ENCODE assay signal across 14 mouse cellular contexts in the genomic region with DNA sequence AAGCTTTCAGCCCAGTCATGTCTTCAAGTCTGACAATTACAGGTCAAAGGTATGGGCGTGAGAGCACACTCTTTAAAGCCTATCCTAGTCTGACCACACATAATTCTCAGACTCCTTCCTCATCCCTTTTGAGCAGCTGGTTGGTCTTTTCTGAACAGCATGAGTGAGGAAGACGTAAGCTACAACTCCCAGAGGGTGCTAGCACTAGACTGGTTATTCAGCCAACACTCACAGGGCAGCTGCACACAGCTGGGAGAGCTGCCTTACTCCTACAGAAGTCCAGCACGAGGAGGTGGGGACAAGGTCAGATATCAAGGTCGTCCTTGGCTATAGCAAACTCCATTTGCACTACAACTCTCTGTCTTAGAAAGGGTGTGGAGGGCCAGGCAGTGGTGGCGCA. TPM values are rescaled to one million over a fixed set of nuclear protein-coding genes. Genes with fewer than 3 reads are reported as not detected.
A peak's percentile ranks its signal among the peaks of the same experiment; 100 is the strongest.
DNase-seq lines count a peak whose midpoint lies in the region; ATAC-seq lines count a peak whose summit lies in the region.
"Had no signal": no experiment of that assay in that cellular context is flagged by ENCODE, and none has a peak within 500 bp of the region (broad histone marks: within the 10 kb centered on the region; RNA-seq: fewer than 3 reads in every experiment).

No protein-coding gene starts in this region.

- H3K27ac ChIP-seq in kidney, embryonic 16.5 days (ENCODE audit: low read length): no peak overlapping the region
- H3K27ac ChIP-seq in kidney, embryonic 14.5 days (ENCODE audit: low read depth, low read length): no peak overlapping the region
- peak overlapping the region; percentile 27; the same call in 1 of the 2 replicates for H3K27ac ChIP-seq in stomach, embryonic 16.5 days (ENCODE audit: low read length)
- H3K27ac ChIP-seq in forebrain, embryonic 13.5 days: no peak overlapping the region
- H3K27ac ChIP-seq in forebrain, embryonic 16.5 days (ENCODE audit: low read length): no peak overlapping the region
- H3K27ac ChIP-seq: liver, embryonic 13.5 days; midbrain, embryonic 12.5 days; neural tube, embryonic 13.5 days had no signal

- no peaks in the 10 kb centered on the region for H3K4me1 ChIP-seq in kidney, embryonic 16.5 days (ENCODE audit: insufficient read depth, low read length)
- H3K4me1 ChIP-seq in kidney, embryonic 14.5 days (ENCODE audit: control insufficient read depth, insufficient read depth, low read length): no peaks in the 10 kb centered on the region
- H3K4me1 ChIP-seq in stomach, embryonic 16.5 days (ENCODE audit: control insufficient read depth, insufficient read depth, low read length): peaks cover 8% of the 10 kb centered on the region; the same call in 1 of the 2 replicates
- no peaks in the 10 kb centered on the region for H3K4me1 ChIP-seq in forebrain, embryonic 13.5 days
- H3K4me1 ChIP-seq in forebrain, embryonic 16.5 days (replicated peaks; ENCODE audit: control insufficient read depth, insufficient read depth, low read length): no peaks in the 10 kb centered on the region; the same call in 1 of the 2 replicates

- H3K9me3 ChIP-seq in kidney, embryonic 16.5 days (ENCODE audit: low read length): no peaks in the 10 kb centered on the region
- H3K9me3 ChIP-seq in kidney, embryonic 14.5 days (ENCODE audit: control insufficient read depth, low read length): no peaks in the 10 kb centered on the region
- no peaks in the 10 kb centered on the region for H3K9me3 ChIP-seq in stomach, embryonic 16.5 days (replicated peaks; ENCODE audit: control insufficient read depth, low read length)
- H3K9me3 ChIP-seq in forebrain, embryonic 13.5 days (replicated peaks): no peaks in the 10 kb centered on the region
- H3K9me3 ChIP-seq in forebrain, embryonic 16.5 days (ENCODE audit: control insufficient read depth, low read length): no peaks in the 10 kb centered on the region
- H3K9me3 ChIP-seq: liver, embryonic 13.5 days; midbrain, embryonic 12.5 days; neural tube, embryonic 13.5 days had no signal

- H3K27me3 ChIP-seq in kidney, embryonic 16.5 days (ENCODE audit: insufficient read depth, low read length): no peaks in the 10 kb centered on the region
- no peaks in the 10 kb centered on the region for H3K27me3 ChIP-seq in kidney, embryonic 14.5 days (ENCODE audit: control insufficient read depth, insufficient read depth, low read length)
- no peaks in the 10 kb centered on the region for H3K27me3 ChIP-seq in stomach, embryonic 16.5 days (ENCODE audit: control insufficient read depth, insufficient read depth, low read length)
- H3K27me3 ChIP-seq in forebrain, embryonic 13.5 days: no peaks in the 10 kb centered on the region
- no peaks in the 10 kb centered on the region for H3K27me3 ChIP-seq in forebrain, embryonic 16.5 days (replicated peaks; ENCODE audit: control insufficient read depth, insufficient read depth, low read length)
- H3K27me3 ChIP-seq: liver, embryonic 13.5 days; midbrain, embryonic 12.5 days; neural tube, embryonic 13.5 days; Patski had no signal

- H3K9ac ChIP-seq in kidney, embryonic 16.5 days (replicated peaks; ENCODE audit: low read length): no peak overlapping the region
- H3K9ac ChIP-seq in kidney, embryonic 14.5 days (ENCODE audit: low read depth, low read length): no peak overlapping the region
- H3K9ac ChIP-seq in stomach, embryonic 16.5 days (ENCODE audit: low read length): no peak overlapping the region
- H3K9ac ChIP-seq in forebrain, embryonic 13.5 days: no peak overlapping the region
- H3K9ac ChIP-seq in forebrain, embryonic 16.5 days (replicated peaks; ENCODE audit: low read depth, low read length): no peak overlapping the region
- H3K9ac ChIP-seq: liver, embryonic 13.5 days; midbrain, embryonic 12.5 days; neural tube, embryonic 13.5 days had no signal

- 68% methylated on average over 5 of the region's 5 CpGs for WGBS in kidney, embryonic 16.5 days
- 79% methylated on average over 5 of the region's 5 CpGs for WGBS in kidney, embryonic 14.5 days
- WGBS in stomach, embryonic 16.5 days: 62% methylated on average over 5 of the region's 5 CpGs
- 90% methylated on average over 5 of the region's 5 CpGs for WGBS in forebrain, embryonic 13.5 days
- WGBS in forebrain, embryonic 16.5 days: 86% methylated on average over 5 of the region's 5 CpGs

- H3K4me3 ChIP-seq in kidney, embryonic 16.5 days (ENCODE audit: low read length): no peak overlapping the region
- no peak overlapping the region for H3K4me3 ChIP-seq in kidney, embryonic 14.5 days (ENCODE audit: low read length)
- H3K4me3 ChIP-seq in stomach, embryonic 16.5 days (replicated peaks; ENCODE audit: low read length): no peak overlapping the region
- H3K4me3 ChIP-seq in forebrain, embryonic 13.5 days: no peak overlapping the region
- H3K4me3 ChIP-seq in forebrain, embryonic 16.5 days (replicated peaks; ENCODE audit: low read length): no peak overlapping the region
- H3K4me3 ChIP-seq: liver, embryonic 13.5 days; midbrain, embryonic 12.5 days; neural tube, embryonic 13.5 days had no signal

- ATAC-seq in kidney, embryonic 16.5 days (ENCODE audit: low FRiP score, low TSS enrichment): peak; percentile 63; the same call in 1 of the 2 replicates
- no peak for ATAC-seq in kidney, embryonic 14.5 days (ENCODE audit: low FRiP score, low TSS enrichment)
- peak; percentile 42; the same call in 1 of the 2 replicates for ATAC-seq in stomach, embryonic 16.5 days (ENCODE audit: insufficient read depth, low FRiP score)
- ATAC-seq in forebrain, embryonic 13.5 days: no peak
- no peak for ATAC-seq in forebrain, embryonic 16.5 days
- ATAC-seq: Patski had no signal

- H3K36me3 ChIP-seq in kidney, embryonic 16.5 days (ENCODE audit: insufficient read depth, low read length): peaks cover 14% of the 10 kb centered on the region; the same call in 1 of the 2 replicates
- H3K36me3 ChIP-seq in kidney, embryonic 14.5 days (ENCODE audit: control insufficient read depth, insufficient read depth, low read length): peaks cover 12% of the 10 kb centered on the region
- peaks cover 2% of the 10 kb centered on the region; the same call in 1 of the 2 replicates for H3K36me3 ChIP-seq in stomach, embryonic 16.5 days (ENCODE audit: control insufficient read depth, insufficient read depth, low read length)
- peaks cover 25% of the 10 kb centered on the region for H3K36me3 ChIP-seq in forebrain, embryonic 13.5 days (ENCODE audit: poor library complexity, severe bottlenecking)
- no peaks in the 10 kb centered on the region for H3K36me3 ChIP-seq in forebrain, embryonic 16.5 days (ENCODE audit: control insufficient read depth, insufficient read depth)

- H3K4me2 ChIP-seq in kidney, embryonic 16.5 days (replicated peaks; ENCODE audit: low read depth, low read length): no peak overlapping the region
- H3K4me2 ChIP-seq in kidney, embryonic 14.5 days (replicated peaks; ENCODE audit: low read depth, low read length): no peak overlapping the region
- H3K4me2 ChIP-seq in stomach, embryonic 16.5 days (ENCODE audit: low read depth, low read length): no peak overlapping the region
- no peak overlapping the region for H3K4me2 ChIP-seq in forebrain, embryonic 13.5 days
- H3K4me2 ChIP-seq in forebrain, embryonic 16.5 days (ENCODE audit: low read length): no peak overlapping the region
- H3K4me2 ChIP-seq: liver, embryonic 13.5 days; midbrain, embryonic 12.5 days; neural tube, embryonic 13.5 days had no signal

- intact Hi-C loops in heart, postnatal 36 days (cut with DNase I): no loop called here

- peak; percentile 52 to 63 for DNase-seq in adrenal gland, postnatal 36 days
- DNase-seq in heart, postnatal 36 days: peak; percentile 52 to 54
- DNase-seq: cerebellum, postnatal 14 days; kidney, adult 11 months; liver, embryonic 13.5 days; right cerebral cortex, postnatal 14 days had no signal

RNA-seq across cellular contexts. Expression of gene Ptpn23, which starts 7.4 kb away (rescaled TPM):
- 15.8 and 20.7 TPM in 2 replicates for polyA plus RNA-seq in kidney, embryonic 16.5 days (2015; fragmentation: Nextera tagmentation; extraction: Ambion mirVana)
- polyA plus RNA-seq in kidney, embryonic 14.5 days (2014; fragmentation: Nextera tagmentation; extraction: Ambion mirVana): 16.1 and 18.6 TPM in 2 replicates
- 10 to 100 TPM; 50.5 to 82.0 TPM for total RNA-seq in adrenal gland, postnatal 36 days (2021)
- total RNA-seq in heart, postnatal 36 days (2021): 10 to 100 TPM; 13.9 to 14.3 TPM
- polyA plus RNA-seq in stomach, embryonic 16.5 days (2015; fragmentation: Nextera tagmentation; extraction: Ambion mirVana): 11.1 and 13.8 TPM in 2 replicates
- 18.7 and 20.1 TPM in 2 replicates for polyA plus RNA-seq in forebrain, embryonic 13.5 days (2015; fragmentation: Nextera tagmentation; extraction: Ambion mirVana)
- 21.3 and 27.2 TPM in 2 replicates for polyA plus RNA-seq in forebrain, embryonic 16.5 days (2015; fragmentation: Nextera tagmentation; extraction: Ambion mirVana)

RNA-seq across cellular contexts. Expression of gene Ngp, which starts 18.9 kb away (rescaled TPM):
- polyA plus RNA-seq in kidney, embryonic 16.5 days (2015; fragmentation: Nextera tagmentation; extraction: Ambion mirVana): 3.4 and 4.8 TPM in 2 replicates
- polyA plus RNA-seq in kidney, embryonic 14.5 days (2014; fragmentation: Nextera tagmentation; extraction: Ambion mirVana): not detected in 2 replicates
- total RNA-seq in adrenal gland, postnatal 36 days (2021): not detected
- total RNA-seq in heart, postnatal 36 days (2021): under 1 TPM; 0.42 to 0.49 TPM
- 56.0 and 66.0 TPM in 2 replicates for polyA plus RNA-seq in stomach, embryonic 16.5 days (2015; fragmentation: Nextera tagmentation; extraction: Ambion mirVana)
- polyA plus RNA-seq in forebrain, embryonic 13.5 days (2015; fragmentation: Nextera tagmentation; extraction: Ambion mirVana): 0.22 and 0.96 TPM in 2 replicates
- 0.51 and 1.2 TPM in 2 replicates for polyA plus RNA-seq in forebrain, embryonic 16.5 days (2015; fragmentation: Nextera tagmentation; extraction: Ambion mirVana)
- polyA plus RNA-seq: Patski had no signal

Comparison
In these comparisons a context has a peak if more than half of its experiments do, and no peak if none do; other contexts are left out.
1. ATAC-seq: peak in kidney, embryonic 16.5 days (single experiment) and stomach, embryonic 16.5 days (single experiment); none in kidney, embryonic 14.5 days (single experiment), forebrain, embryonic 13.5 days (single experiment) and forebrain, embryonic 16.5 days (single experiment).